Mouse (Mus musculus) midbrain, embryonic 13.5 days (tissue): ENCODE results near the gene Hps3. TPM values are rescaled to one million over a fixed set of nuclear protein-coding genes. Genes with fewer than 3 reads are reported as not detected.

Experiments
- ATAC-seq: fragments of 200-750 bp; cut with Nextera tagmentation; 2 replicates; pipeline ENCODE4 v1.8.0; 2017; ENCODE audit warnings: mild to moderate bottlenecking, moderate TSS enrichment, moderate library complexity
- H3K27ac ChIP-seq: fragments of 300-500 bp; sonication (generic); 2 replicates; pipeline ENCODE4 v1.5.1; 2015; ENCODE audit warnings: inconsistent platforms, mild to moderate bottlenecking, moderate library complexity
- H3K27me3 ChIP-seq: fragments of 300-500 bp; sonication (generic); 2 replicates; pipeline ENCODE4 v1.6.1; 2015; ENCODE audit warnings: mild to moderate bottlenecking, inconsistent platforms
- H3K36me3 ChIP-seq: fragments of 300-500 bp; sonication (generic); 2 replicates; pipeline ENCODE4 v1.6.1; 2015; ENCODE audit warnings: mild to moderate bottlenecking, inconsistent platforms
- H3K4me1 ChIP-seq: fragments of 300-500 bp; sonication (generic); replicated peaks from 2 replicates; pipeline ENCODE4 v1.6.1; 2015; ENCODE audit warnings: inconsistent platforms
- H3K4me2 ChIP-seq: fragments of 300-500 bp; sonication (generic); replicated peaks from 2 replicates; pipeline ENCODE4 v1.6.1; 2015; ENCODE audit warnings: moderate library complexity, mild to moderate bottlenecking, inconsistent platforms
- H3K4me3 ChIP-seq: fragments of 300-500 bp; sonication (generic); replicated peaks from 2 replicates; pipeline ENCODE4 v1.5.1; 2015; ENCODE audit warnings: mild to moderate bottlenecking, inconsistent platforms
- H3K9ac ChIP-seq: fragments of 300-500 bp; sonication (generic); replicated peaks from 2 replicates; pipeline ENCODE4 v1.6.1; 2015; ENCODE audit warnings: mild to moderate bottlenecking, inconsistent platforms
- H3K9me3 ChIP-seq: fragments of 300-500 bp; sonication (generic); 2 replicates; pipeline ENCODE4 v1.6.1; 2016; ENCODE audit warnings: mild to moderate bottlenecking, inconsistent platforms
- WGBS: fragments of 180-500 bp; shearing (Covaris S2); methylation state at CpG from one replicate; pipeline ENCODE4 v1.1.7; 2015; 5-methylcytosine and 5-hydroxymethylcytosine counted together
- polyA plus RNA-seq: library from polyadenylated mRNA; unstranded; fragments of >200 nt; fragmentation: Nextera tagmentation; extraction: Ambion mirVana; gene quantifications from 2 replicates; pipeline ENCODE4 v1.2.1, GENCODE M21; 2015

Gene Hps3
- polyA plus RNA-seq, 1 experiment from 2014 or later = 11.4 TPM

DNA sequence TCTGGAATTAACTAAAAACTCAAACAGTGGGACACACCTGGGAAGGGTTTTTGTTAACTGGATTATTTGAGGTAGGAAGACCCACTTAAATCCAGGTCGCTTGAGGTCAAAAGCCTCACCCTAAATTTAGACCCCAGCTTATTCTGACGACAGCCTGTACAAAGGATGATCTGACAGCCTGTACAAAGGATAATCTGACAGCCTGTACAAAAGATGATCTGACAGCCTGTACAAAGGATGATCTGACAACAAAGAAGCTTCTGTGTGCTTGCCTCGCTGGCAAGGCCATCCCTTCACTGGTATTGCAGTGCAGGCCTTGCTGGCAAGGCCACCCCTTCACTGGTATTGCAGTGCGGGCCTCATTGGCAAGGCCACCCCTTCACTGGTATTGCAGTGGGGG lies 34.3 kb downstream of the Hps3 start:
- H3K27ac ChIP-seq = no peak overlapping the region
- WGBS = 54% methylated on average over 4 of the region's 4 CpGs
- no peaks in the 10 kb centered on the region for H3K4me1 ChIP-seq
- no peaks in the 10 kb centered on the region for H3K9me3 ChIP-seq
- no peak overlapping the region for H3K9ac ChIP-seq
- no peaks in the 10 kb centered on the region for H3K27me3 ChIP-seq
- H3K36me3 ChIP-seq = peaks cover 33% of the 10 kb centered on the region
- no peak for ATAC-seq
- H3K4me3 ChIP-seq = no peak overlapping the region
- H3K4me2 ChIP-seq = no peak overlapping the region

DNA sequence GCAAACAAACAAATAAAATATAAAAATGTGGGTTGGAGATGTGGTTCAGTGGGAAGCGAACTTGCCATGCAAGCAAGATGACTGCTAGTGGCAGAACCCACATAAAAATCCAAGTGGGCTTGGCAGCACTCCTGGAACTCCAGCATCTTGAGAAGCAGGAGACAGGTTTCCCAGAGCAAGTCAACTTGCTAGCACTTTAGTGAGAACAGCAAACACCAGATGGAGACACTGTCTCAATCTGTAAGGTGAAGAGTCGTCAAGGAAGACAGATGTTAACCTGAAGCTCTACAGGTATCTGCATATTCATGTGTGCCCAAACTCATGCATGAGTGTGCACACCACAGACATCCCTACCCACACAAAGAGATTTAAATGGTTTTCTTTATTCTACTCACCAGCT lies 35.6 kb downstream of the Hps3 start:
- H3K36me3 ChIP-seq = peaks cover 38% of the 10 kb centered on the region

DNA sequence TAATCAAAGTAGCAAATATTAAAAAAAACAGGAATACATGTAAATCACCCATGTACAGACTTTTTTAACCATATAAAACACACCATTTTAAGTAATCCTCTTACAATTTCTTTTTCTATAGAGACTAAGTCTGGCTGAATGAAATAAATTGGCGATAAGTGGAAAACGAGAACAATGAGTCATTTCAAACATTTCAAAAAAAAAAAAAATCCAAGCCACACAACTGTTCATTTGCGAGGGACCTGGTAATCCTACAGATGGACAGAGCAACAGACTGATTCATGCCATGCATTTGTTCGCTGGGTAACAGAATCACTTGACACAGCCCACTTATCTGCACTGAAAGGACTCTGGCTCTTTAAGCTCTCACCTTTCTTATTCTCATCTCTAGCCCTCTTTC lies 42.7 kb downstream of the Hps3 start:
- ATAC-seq = no peak
- Histone ChIP-seq H3K4me1 (no peaks in the 10 kb centered on the region), H3K9me3 (no peaks in the 10 kb centered on the region), H3K27me3 (no peaks in the 10 kb centered on the region), H3K36me3 (peaks cover 13% of the 10 kb centered on the region), H3K4me2 (no peak overlapping the region), H3K9ac (no peak overlapping the region), H3K27ac (no peak overlapping the region), H3K4me3 (no peak overlapping the region)
- WGBS = 60% methylated on average over 4 of the region's 4 CpGs

More for the DNA sequence above, 35.6 kb downstream of the Hps3 start:
- Histone ChIP-seq H3K9me3 (no peaks in the 10 kb centered on the region), H3K4me2 (no peak overlapping the region), H3K4me3 (no peak overlapping the region), H3K9ac (no peak overlapping the region), H3K27me3 (no peaks in the 10 kb centered on the region), H3K4me1 (no peaks in the 10 kb centered on the region), H3K27ac (no peak overlapping the region)
- 87% methylated on average over 2 of the region's 2 CpGs for WGBS
- ATAC-seq = no peak

DNA sequence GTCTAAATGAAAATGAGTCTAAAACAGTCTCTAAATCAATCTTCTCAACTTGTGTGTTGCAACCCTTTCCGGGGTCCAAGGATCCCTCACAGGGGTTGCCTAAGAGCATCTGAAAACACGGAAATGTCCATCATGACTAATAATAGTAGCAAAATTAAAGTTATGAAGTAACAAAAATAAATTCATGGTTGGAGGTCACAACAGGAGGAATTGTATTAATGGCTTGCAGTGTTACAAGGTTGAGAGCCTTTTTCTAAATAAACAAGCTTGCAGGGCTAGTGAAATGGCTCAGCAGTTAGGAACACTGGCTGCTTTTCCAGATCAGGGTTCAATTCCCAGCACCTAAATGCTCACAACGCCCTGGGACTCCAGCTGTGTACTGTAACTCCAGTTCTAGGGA lies 45.1 kb downstream of the Hps3 start:
- H3K36me3 ChIP-seq = no peaks in the 10 kb centered on the region
- no peak overlapping the region for H3K4me3 ChIP-seq
- no peak for ATAC-seq
- H3K27me3 ChIP-seq = no peaks in the 10 kb centered on the region
- H3K4me1 ChIP-seq = no peaks in the 10 kb centered on the region
- no peak overlapping the region for H3K27ac ChIP-seq
- H3K4me2 ChIP-seq = no peak overlapping the region
- no peak overlapping the region for H3K9ac ChIP-seq
- H3K9me3 ChIP-seq = no peaks in the 10 kb centered on the region
- WGBS = 82% methylated on average over 3 of the region's 3 CpGs

DNA sequence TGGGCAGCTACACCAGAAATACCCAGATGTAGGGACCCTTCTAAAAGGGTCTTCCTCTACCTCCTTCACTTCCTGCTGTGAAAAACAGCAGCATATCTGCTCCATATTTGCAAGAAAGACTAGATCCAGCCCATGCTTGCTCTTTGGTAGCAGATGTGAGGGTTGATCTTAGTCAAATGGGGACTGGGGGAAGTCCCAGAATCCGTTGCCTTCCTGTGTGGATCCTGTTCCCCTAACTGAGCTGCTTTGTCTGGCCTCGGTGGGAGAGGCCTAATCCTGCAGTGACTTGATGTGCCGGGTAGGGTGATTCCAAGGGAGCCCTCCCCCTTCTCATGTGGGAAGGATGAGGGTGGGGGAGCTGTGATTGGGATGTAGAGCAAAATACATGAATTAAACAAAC lies 49.0 kb downstream of the Hps3 start:
- Histone ChIP-seq H3K36me3 (no peaks in the 10 kb centered on the region), H3K27ac (no peak overlapping the region), H3K9me3 (no peaks in the 10 kb centered on the region), H3K4me1 (no peaks in the 10 kb centered on the region), H3K27me3 (no peaks in the 10 kb centered on the region), H3K4me3 (no peak overlapping the region), H3K9ac (no peak overlapping the region), H3K4me2 (no peak overlapping the region)
- no peak for ATAC-seq
- WGBS = 7% methylated on average over 3 of the region's 3 CpGs

DNA sequence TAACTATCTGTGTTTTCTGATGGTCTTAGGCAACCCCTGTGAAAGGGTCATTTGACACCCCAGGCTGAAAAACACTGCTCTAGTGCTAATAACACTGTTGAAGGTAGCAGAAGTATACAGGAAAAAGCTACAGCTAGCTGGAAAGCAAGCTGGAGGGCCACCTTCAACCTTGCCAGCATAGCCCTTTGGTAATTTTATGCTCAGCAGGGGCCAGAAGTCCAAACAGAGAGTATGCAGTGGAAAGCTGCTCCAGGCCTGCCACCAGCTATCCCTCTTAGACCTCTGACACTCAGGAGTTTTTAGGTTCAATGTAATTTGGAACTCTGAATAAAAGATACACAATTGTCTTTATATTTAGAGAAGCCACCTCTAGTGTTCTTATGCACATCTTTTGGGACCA lies 52.3 kb downstream of the Hps3 start:
- ATAC-seq = no peak
- Histone ChIP-seq H3K36me3 (no peaks in the 10 kb centered on the region), H3K4me2 (no peak overlapping the region), H3K4me3 (no peak overlapping the region), H3K27me3 (no peaks in the 10 kb centered on the region), H3K9ac (no peak overlapping the region), H3K27ac (no peak overlapping the region), H3K4me1 (no peaks in the 10 kb centered on the region), H3K9me3 (no peaks in the 10 kb centered on the region)

DNA sequence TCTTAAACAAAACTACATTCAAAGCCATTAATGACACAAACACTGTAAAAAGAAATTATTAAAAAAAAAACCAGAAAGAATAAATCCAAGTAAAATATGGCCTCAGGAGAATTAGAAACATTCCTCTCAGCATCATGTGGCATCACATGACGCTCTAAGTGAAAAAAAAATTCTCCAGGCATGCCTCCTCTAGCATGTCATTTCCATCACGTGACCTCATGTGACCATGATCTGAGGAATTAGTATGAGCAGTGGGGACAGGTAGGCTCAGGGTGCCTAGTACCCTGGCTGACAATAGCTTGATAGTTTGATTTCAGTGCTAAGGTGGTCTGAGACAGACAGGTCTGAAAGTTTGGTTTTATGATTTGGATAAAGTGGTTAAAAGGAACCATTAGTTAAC lies 54.0 kb downstream of the Hps3 start:
- H3K9me3 ChIP-seq = no peaks in the 10 kb centered on the region
- H3K36me3 ChIP-seq = no peaks in the 10 kb centered on the region
- H3K27ac ChIP-seq = no peak overlapping the region
- no peaks in the 10 kb centered on the region for H3K4me1 ChIP-seq
- H3K4me3 ChIP-seq = no peak overlapping the region
- no peak for ATAC-seq
- H3K4me2 ChIP-seq = no peak overlapping the region
- WGBS = 90% methylated on average over 2 of the region's 2 CpGs
- no peaks in the 10 kb centered on the region for H3K27me3 ChIP-seq
- no peak overlapping the region for H3K9ac ChIP-seq

DNA sequence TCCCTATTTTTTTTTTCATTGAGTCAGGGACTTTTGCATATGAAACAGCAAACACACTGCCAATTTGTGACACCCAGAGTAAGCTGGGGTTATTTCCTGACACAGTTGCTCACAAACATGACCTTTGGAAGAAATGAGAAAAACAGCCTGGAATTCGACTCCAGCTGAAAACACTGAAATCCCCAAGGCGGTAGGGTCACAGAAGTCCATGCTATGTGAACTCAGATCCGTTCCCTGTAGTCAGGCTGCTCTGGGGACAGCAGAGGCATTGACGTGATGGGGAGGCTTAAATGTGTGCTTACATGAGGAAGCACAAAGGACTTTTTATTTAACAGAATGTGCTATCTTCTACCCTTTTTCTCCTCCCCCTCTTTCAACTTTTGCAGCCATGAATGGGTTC lies 56.6 kb downstream of the Hps3 start:
- H3K27me3 ChIP-seq = no peaks in the 10 kb centered on the region
- H3K9me3 ChIP-seq = no peaks in the 10 kb centered on the region
- no peaks in the 10 kb centered on the region for H3K4me1 ChIP-seq
- WGBS = 64% methylated on average over 4 of the region's 4 CpGs
- H3K9ac ChIP-seq = no peak overlapping the region
- no peak for ATAC-seq
- no peak overlapping the region for H3K27ac ChIP-seq
- no peak overlapping the region for H3K4me3 ChIP-seq
- H3K36me3 ChIP-seq = no peaks in the 10 kb centered on the region
- no peak overlapping the region for H3K4me2 ChIP-seq

DNA sequence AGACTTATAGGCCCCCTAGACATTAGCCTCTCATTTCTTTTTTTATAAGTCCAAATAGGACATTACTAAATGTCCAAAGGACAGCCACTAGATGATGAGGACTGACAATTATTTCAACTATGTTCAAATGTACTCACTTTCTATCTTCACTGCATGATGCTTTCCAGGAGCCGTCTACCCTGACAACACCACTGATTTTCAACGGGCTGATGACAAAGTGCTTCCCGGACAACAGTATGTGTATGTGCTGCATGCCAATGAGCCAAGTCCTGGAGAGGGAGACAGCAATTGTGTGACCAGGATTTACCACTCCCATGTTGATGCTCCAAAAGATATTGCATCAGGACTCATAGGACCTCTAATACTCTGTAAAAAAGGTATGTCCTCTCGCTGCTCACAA lies 69.0 kb downstream of the Hps3 start:
- 63% methylated on average over 4 of the region's 4 CpGs for WGBS
- Histone ChIP-seq H3K9me3 (no peaks in the 10 kb centered on the region), H3K4me1 (no peaks in the 10 kb centered on the region), H3K27ac (no peak overlapping the region), H3K9ac (no peak overlapping the region), H3K4me3 (no peak overlapping the region), H3K27me3 (no peaks in the 10 kb centered on the region), H3K4me2 (no peak overlapping the region), H3K36me3 (no peaks in the 10 kb centered on the region)
- ATAC-seq = no peak

DNA sequence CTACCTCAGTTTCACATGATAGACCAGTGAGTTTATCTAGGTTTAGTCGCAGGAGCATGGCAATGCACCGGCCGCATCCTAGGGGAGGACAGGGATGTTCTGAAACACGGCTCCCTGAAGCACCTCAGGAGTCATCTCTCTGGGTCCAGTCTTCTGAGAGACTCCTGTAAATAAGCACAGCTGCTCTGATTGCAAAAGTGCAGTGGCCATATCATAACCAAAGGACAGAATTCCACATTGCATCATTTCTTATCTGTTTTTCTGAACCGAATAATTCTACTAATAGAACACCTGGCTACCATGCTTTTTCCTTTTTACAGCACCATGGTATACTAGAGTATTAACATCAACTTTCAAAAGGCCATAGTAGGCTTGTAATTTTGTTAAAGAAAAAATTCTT lies 69.9 kb downstream of the Hps3 start:
- Histone ChIP-seq H3K27ac (no peak overlapping the region), H3K27me3 (no peaks in the 10 kb centered on the region), H3K4me1 (peaks cover 3% of the 10 kb centered on the region; the same call in 1 of the 2 replicates), H3K4me2 (no peak overlapping the region), H3K9me3 (no peaks in the 10 kb centered on the region), H3K4me3 (no peak overlapping the region), H3K36me3 (no peaks in the 10 kb centered on the region), H3K9ac (no peak overlapping the region)
- no peak for ATAC-seq
- 89% methylated on average over 5 of the region's 5 CpGs for WGBS

DNA sequence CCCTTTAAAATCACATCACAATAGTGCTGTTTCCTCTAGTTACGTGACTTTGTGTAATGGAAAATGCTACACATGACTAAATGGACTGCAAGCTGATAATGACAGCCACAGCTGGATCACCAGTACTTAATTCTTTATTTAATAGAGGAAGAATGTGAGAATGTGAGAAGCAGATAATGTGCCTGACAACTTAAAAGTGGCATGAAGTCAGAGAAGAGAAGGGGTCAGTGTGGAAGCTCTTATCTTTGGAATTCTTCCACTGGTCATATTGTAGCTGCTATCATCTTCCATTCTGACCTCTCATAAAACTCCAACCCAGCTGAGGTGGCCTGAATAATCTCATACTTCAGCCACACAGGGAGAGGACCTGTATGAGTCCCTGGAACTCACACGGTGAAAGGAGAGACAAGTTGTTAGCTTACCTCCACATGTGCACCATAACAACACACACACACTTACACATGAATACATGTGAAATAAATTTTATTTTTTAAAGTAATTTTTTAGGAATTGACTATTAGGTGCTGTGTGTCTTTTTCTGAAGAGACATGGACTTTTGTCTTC lies 70.4 kb downstream of the Hps3 start:
- no peak overlapping the region for H3K4me2 ChIP-seq
- 82% methylated on average over 2 of the region's 2 CpGs for WGBS
- no peak overlapping the region for H3K9ac ChIP-seq

DNA sequence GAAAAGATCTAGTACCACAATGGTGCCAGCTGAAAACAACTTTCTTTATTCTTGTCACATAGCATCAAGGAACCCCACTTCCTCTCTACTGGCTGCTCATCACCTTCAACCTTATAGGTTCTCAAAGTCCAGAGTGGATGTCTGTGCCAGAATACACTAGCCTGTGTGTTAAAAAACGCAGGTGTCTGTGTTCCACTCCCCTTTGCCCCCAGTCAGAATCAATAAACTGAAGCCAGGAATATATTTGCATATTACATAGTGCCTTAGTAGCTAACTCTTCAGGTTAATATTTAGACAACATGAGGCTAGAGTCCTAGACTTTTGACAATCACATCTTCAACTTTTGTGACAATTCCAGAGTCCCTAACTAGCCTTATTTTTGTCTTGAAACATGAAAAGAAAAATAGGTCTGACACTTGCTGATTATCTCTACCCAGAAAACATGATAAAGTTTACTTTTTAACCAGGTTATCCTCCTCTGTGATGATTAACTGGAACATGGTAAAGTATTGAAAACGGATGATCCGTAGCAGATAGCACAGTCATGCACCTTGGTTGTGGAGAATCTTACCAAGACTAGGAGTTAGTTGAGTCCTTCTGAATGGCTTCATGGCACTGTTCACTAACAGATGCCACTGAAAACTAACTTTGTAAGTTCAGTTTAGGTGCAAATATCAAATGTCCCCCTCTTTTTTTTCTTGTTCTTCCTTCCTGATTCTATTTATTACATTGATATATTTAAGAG lies 72.2 kb downstream of the Hps3 start:
- Histone ChIP-seq H3K27ac (no peak overlapping the region), H3K9ac (no peak overlapping the region), H3K36me3 (no peaks in the 10 kb centered on the region), H3K4me1 (peaks cover 6% of the 10 kb centered on the region; the same call in 1 of the 2 replicates), H3K9me3 (no peaks in the 10 kb centered on the region), H3K27me3 (no peaks in the 10 kb centered on the region), H3K4me2 (no peak overlapping the region), H3K4me3 (no peak overlapping the region)
- no peak for ATAC-seq
- WGBS = 89% methylated on average over 3 of the region's 3 CpGs

More for the DNA sequence above, 70.4 kb downstream of the Hps3 start:
- H3K4me3 ChIP-seq = no peak overlapping the region
- no peak overlapping the region for H3K27ac ChIP-seq
- peaks cover 6% of the 10 kb centered on the region; the same call in 1 of the 2 replicates for H3K4me1 ChIP-seq
- no peaks in the 10 kb centered on the region for H3K9me3 ChIP-seq
- H3K36me3 ChIP-seq = no peaks in the 10 kb centered on the region
- H3K27me3 ChIP-seq = no peaks in the 10 kb centered on the region
- ATAC-seq = no peak

DNA sequence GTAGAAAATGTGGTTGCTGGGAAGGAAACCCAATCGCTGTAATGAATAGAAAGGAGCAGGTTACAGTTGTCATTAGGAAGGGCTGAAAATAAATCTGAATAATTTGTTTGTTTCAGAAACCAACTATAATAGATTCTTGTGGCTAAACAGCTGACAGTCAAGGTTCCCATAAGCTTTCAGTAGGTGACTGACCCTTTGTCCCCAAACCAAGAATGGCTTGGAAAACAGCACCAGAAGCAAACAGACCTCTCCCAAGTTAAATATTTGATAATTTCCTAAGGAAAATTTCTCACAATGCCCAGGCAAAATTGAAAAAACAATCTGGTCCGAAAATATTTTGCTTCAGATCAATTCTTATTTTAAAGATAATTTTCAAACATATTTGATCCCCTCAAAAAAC lies 73.8 kb downstream of the Hps3 start:
- H3K9ac ChIP-seq = no peak overlapping the region
- ATAC-seq = no peak
- H3K27ac ChIP-seq = no peak overlapping the region
- H3K4me2 ChIP-seq = no peak overlapping the region
- no peaks in the 10 kb centered on the region for H3K27me3 ChIP-seq
- peaks cover 10% of the 10 kb centered on the region; the same call in 1 of the 2 replicates for H3K4me1 ChIP-seq
- no peaks in the 10 kb centered on the region for H3K36me3 ChIP-seq
- no peaks in the 10 kb centered on the region for H3K9me3 ChIP-seq
- WGBS = 89% methylated on average over 2 of the region's 2 CpGs
- H3K4me3 ChIP-seq = no peak overlapping the region
